Mouse (Mus musculus): Measurements from ENCODE around the gene Bcl7a. TPM values are rescaled to one million over a fixed set of nuclear protein-coding genes. Genes with fewer than 3 reads are reported as not detected.

The Bcl7a gene
- polyA plus RNA-seq, 1 experiment from 2014 or later = 27.4 TPM

DNA sequence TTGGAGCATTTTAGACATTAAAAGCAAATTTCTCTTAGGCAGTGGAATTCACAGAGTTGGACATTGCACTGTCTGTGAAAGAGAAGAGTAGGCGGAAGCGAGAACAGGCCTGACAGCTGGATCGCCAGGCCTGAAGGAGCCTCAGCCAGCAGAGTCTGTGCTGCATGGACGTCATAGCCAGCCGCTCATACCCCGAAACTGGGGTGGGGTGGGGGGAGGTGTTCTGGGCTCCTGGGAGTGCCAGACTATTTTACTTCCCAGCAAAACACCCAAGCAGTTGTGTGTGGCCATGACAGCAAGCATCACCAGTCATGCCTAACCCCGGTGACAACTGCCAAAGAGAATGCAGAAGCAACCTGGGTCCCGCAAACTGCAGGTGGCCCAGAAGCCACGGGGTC is 16.9 kb upstream of the Bcl7a start:
- Histone ChIP-seq H3K4me2 (ENCODE audit: low read length) (no peak overlapping the region), H3K4me3 (replicated peaks; ENCODE audit: low read depth, low read length) (no peak overlapping the region), H3K27ac (peak overlapping the region; percentile 50), H3K36me3 (ENCODE audit: insufficient read depth, low read length) (no peaks in the 10 kb centered on the region), H3K27me3 (ENCODE audit: insufficient read depth, low read length) (no peaks in the 10 kb centered on the region), H3K9me3 (replicated peaks; ENCODE audit: low read length) (no peaks in the 10 kb centered on the region), H3K4me1 (replicated peaks; ENCODE audit: insufficient read depth, low read length) (peaks cover 14% of the 10 kb centered on the region), H3K9ac (ENCODE audit: low read depth, low read length) (no peak overlapping the region)
- 43% methylated on average over 9 of the region's 9 CpGs for WGBS
- no peak for TF ChIP-seq CTCF (IDR thresholded peaks at IDR 0.05; ENCODE audit: low read depth)
- peak; percentile 44; the same call in 1 of the 2 replicates for ATAC-seq (replicated peaks; ENCODE audit: low FRiP score, low read depth)
- peak; percentile 40 for DNase-seq (ENCODE audit: low spot score)

DNA sequence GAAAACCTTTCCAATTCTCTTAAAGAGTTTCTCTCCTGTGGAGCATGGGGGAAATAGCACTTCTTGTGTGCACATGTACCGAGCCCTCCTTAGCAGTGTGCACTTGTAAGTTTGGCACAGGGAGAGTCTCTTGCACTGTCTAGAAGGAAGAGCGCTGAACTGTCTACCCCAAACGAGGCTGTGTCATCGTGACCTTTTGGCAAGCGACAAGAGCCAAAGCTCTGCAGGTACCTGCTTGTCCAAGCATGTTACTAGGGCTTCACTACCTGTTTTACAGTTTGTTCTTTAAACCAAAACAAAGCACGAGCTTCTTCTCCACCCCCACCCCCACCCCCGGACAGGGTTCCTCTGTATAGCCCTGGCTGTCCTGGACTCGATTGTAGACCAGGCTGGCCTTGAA is 15.9 kb upstream of the Bcl7a start:
- peaks cover 14% of the 10 kb centered on the region for H3K4me1 ChIP-seq (replicated peaks; ENCODE audit: insufficient read depth, low read length)
- no peak overlapping the region for H3K9ac ChIP-seq (ENCODE audit: low read depth, low read length)
- H3K27me3 ChIP-seq (ENCODE audit: insufficient read depth, low read length) = no peaks in the 10 kb centered on the region
- 72% methylated on average over 8 of the region's 8 CpGs for WGBS
- H3K9me3 ChIP-seq (replicated peaks; ENCODE audit: low read length) = no peaks in the 10 kb centered on the region
- H3K4me3 ChIP-seq (replicated peaks; ENCODE audit: low read depth, low read length) = no peak overlapping the region
- no peak for TF ChIP-seq CTCF (IDR thresholded peaks at IDR 0.05; ENCODE audit: low read depth)
- no peak for ATAC-seq (replicated peaks; ENCODE audit: low FRiP score, low read depth)
- H3K27ac ChIP-seq = no peak overlapping the region
- H3K4me2 ChIP-seq (ENCODE audit: low read length) = no peak overlapping the region
- H3K36me3 ChIP-seq (ENCODE audit: insufficient read depth, low read length) = no peaks in the 10 kb centered on the region
- DNase-seq (ENCODE audit: low spot score) = no peak

DNA sequence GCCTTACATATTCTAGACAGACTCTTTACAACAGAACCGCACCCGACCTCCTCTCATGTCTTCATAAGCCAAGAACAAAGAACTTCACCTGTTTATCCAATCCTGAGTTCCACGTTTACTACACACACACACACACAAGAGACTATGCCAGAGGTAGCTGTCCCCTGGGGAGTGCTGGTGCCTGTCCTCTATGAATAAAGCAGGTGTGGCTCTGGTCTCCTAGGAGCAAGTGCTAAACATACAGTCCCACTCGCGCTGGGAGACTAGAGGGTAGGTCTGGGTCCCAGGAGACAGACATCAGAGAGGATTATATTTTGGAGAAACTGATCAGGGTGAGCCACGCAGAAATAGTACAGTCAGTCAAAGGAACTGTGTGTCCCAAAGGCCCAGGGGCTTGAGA is 10.1 kb upstream of the Bcl7a start:
- DNase-seq (ENCODE audit: low spot score) = no peak
- no peak for TF ChIP-seq CTCF (IDR thresholded peaks at IDR 0.05; ENCODE audit: low read depth)

DNA sequence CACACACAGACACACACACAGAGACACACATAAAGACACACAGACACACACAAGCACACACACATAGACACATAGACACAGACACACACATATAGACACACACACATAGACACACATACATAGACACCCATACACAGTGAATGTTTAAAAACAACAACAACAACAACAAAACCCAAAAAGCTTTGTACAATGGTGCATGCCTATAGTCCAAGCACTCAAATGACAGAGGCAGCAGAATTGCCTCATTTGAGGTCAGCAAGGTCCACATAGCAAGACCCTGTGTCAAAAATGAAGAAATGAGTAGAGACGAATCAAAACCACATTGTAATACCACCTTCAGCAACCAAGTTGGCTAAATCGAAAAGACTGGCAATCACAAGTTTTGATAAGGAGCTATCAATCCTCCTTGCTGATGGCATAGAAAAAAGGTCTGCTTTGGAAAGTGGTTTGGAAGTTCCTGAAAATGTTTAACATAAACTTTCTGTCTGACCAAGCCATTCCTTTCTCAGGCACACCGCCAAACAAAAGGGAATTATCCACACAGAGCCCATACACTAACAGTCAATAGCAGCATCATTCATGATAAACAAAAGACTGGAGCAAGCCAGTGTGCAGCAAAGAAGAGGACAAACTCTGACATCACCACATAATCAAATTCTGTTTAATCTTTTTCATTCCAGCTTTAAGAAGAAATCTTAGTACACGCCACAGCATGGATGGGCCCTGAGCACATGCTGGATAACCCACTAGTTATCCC is 7.3 kb upstream of the Bcl7a start:
- 84% methylated on average over 4 of the region's 4 CpGs for WGBS
- TF ChIP-seq CTCF (IDR thresholded peaks at IDR 0.05; ENCODE audit: low read depth) = no peak

More for the DNA sequence above, 10.1 kb upstream of the Bcl7a start:
- H3K27ac ChIP-seq = no peak overlapping the region
- no peaks in the 10 kb centered on the region for H3K36me3 ChIP-seq (ENCODE audit: insufficient read depth, low read length)
- no peak overlapping the region for H3K4me3 ChIP-seq (replicated peaks; ENCODE audit: low read depth, low read length)
- no peak overlapping the region for H3K9ac ChIP-seq (ENCODE audit: low read depth, low read length)
- H3K9me3 ChIP-seq (replicated peaks; ENCODE audit: low read length) = no peaks in the 10 kb centered on the region
- H3K4me1 ChIP-seq (replicated peaks; ENCODE audit: insufficient read depth, low read length) = no peaks in the 10 kb centered on the region
- 86% methylated on average over 6 of the region's 6 CpGs for WGBS
- H3K27me3 ChIP-seq (ENCODE audit: insufficient read depth, low read length) = no peaks in the 10 kb centered on the region
- H3K4me2 ChIP-seq (ENCODE audit: low read length) = no peak overlapping the region
- ATAC-seq (replicated peaks; ENCODE audit: low FRiP score, low read depth) = no peak

DNA sequence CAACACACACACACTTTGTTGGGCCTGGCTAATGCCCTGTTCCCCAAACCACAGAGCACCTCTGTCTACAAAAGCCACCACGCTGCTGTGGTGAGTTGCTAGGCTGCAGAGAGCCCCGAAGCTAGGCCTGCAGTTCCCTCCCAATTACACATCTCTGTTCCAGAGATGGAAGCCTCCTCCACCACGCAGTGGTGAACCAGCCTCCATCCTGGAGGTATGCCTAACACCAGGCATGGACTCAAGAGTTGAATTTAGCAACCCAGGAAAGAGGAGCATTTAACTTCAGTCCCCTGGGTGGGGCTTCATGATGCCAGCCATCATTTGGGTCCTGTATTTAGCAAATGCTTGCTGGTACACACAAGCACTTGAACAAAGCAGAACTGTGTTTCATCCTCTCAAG is 5.2 kb upstream of the Bcl7a start:
- no peaks in the 10 kb centered on the region; the same call in 1 of the 2 replicates for H3K4me1 ChIP-seq (replicated peaks; ENCODE audit: insufficient read depth, low read length)
- no peaks in the 10 kb centered on the region for H3K9me3 ChIP-seq (replicated peaks; ENCODE audit: low read length)
- no peaks in the 10 kb centered on the region for H3K36me3 ChIP-seq (ENCODE audit: insufficient read depth, low read length)
- no peak overlapping the region for H3K4me3 ChIP-seq (replicated peaks; ENCODE audit: low read depth, low read length)
- H3K27ac ChIP-seq = no peak overlapping the region
- no peaks in the 10 kb centered on the region for H3K27me3 ChIP-seq (ENCODE audit: insufficient read depth, low read length)
- no peak overlapping the region for H3K9ac ChIP-seq (ENCODE audit: low read depth, low read length)
- no peak for TF ChIP-seq CTCF (IDR thresholded peaks at IDR 0.05; ENCODE audit: low read depth)
- no peak for ATAC-seq (replicated peaks; ENCODE audit: low FRiP score, low read depth)
- DNase-seq (ENCODE audit: low spot score) = no peak
- H3K4me2 ChIP-seq (ENCODE audit: low read length) = no peak overlapping the region
- 70% methylated on average over 3 of the region's 3 CpGs for WGBS

More for the DNA sequence above, 7.3 kb upstream of the Bcl7a start:
- DNase-seq (ENCODE audit: low spot score) (no peak), ATAC-seq (replicated peaks; ENCODE audit: low FRiP score, low read depth) (no peak)
- Histone ChIP-seq H3K4me1 (replicated peaks; ENCODE audit: insufficient read depth, low read length) (no peaks in the 10 kb centered on the region), H3K4me2 (ENCODE audit: low read length) (no peak overlapping the region), H3K36me3 (ENCODE audit: insufficient read depth, low read length) (no peaks in the 10 kb centered on the region), H3K9ac (ENCODE audit: low read depth, low read length) (no peak overlapping the region), H3K9me3 (replicated peaks; ENCODE audit: low read length) (no peaks in the 10 kb centered on the region), H3K4me3 (replicated peaks; ENCODE audit: low read depth, low read length) (no peak overlapping the region), H3K27me3 (ENCODE audit: insufficient read depth, low read length) (no peaks in the 10 kb centered on the region), H3K27ac (no peak overlapping the region)

DNA sequence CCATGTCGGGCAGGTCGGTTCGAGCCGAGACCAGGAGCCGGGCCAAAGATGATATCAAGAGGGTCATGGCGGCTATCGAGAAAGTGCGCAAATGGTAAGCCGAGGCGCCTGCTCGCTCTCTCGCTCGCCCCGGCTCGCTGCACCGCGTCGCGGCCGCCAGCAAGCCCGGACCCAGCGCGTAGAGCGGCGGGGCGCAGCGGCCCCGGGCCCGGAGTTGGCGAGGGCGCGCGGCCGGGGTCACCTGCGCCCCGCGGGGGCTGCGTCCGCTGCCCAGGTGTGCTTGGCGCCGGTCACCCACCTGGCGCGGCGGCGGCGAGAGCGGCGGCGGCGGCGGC is 961 bp downstream of the Bcl7a start:
- peak overlapping the region; percentile 97 for H3K9ac ChIP-seq (ENCODE audit: low read depth, low read length)
- H3K27ac ChIP-seq = peak overlapping the region; percentile 99
- ATAC-seq (replicated peaks; ENCODE audit: low FRiP score, low read depth) = peak; percentile 40; the same call in 1 of the 2 replicates
- peaks cover 10% of the 10 kb centered on the region; the same call in 1 of the 2 replicates for H3K4me1 ChIP-seq (replicated peaks; ENCODE audit: insufficient read depth, low read length)
- H3K27me3 ChIP-seq (ENCODE audit: insufficient read depth, low read length) = no peaks in the 10 kb centered on the region
- H3K9me3 ChIP-seq (replicated peaks; ENCODE audit: low read length) = no peaks in the 10 kb centered on the region
- no peak for DNase-seq (ENCODE audit: low spot score)
- TF ChIP-seq CTCF (IDR thresholded peaks at IDR 0.05; ENCODE audit: low read depth) = no peak
- peak overlapping the region; percentile 97 for H3K4me3 ChIP-seq (replicated peaks; ENCODE audit: low read depth, low read length)
- no peaks in the 10 kb centered on the region for H3K36me3 ChIP-seq (ENCODE audit: insufficient read depth, low read length)
- WGBS = under 1% methylated on average over 50 of the region's 51 CpGs
- peak overlapping the region; percentile 95 for H3K4me2 ChIP-seq (ENCODE audit: low read length)
